Mouse (Mus musculus) midbrain, embryonic 10.5 days (tissue): ENCODE measurements around the gene Il1rapl2. TPM values are rescaled to one million over a fixed set of nuclear protein-coding genes. Genes with fewer than 3 reads are reported as not detected.
"Not testable (repeated sequence)": the region's sequence is repeated elsewhere in the genome, so short reads cannot be mapped to it uniquely, and the experiment has no call there.

Source experiments
- DNase-seq: peaks from one replicate; pipeline ENCODE4 v3.0.0-alpha.2; 2017; ENCODE audit warnings: low spot score
- H3K27ac ChIP-seq: fragments of 300-500 bp; sonication (generic); replicated peaks from 2 replicates; pipeline ENCODE4 v1.5.1; 2016; ENCODE audit warnings: mild to moderate bottlenecking
- H3K27me3 ChIP-seq: fragments of 300-500 bp; sonication (generic); 2 replicates; pipeline ENCODE4 v1.6.1; 2016; ENCODE audit warnings: low read depth, mild to moderate bottlenecking; ENCODE audit not compliant: poor library complexity, severe bottlenecking
- H3K36me3 ChIP-seq: fragments of 300-500 bp; sonication (generic); 2 replicates; pipeline ENCODE4 v1.6.1; 2016; ENCODE audit warnings: mild to moderate bottlenecking, moderate library complexity
- H3K4me1 ChIP-seq: fragments of 300-500 bp; sonication (generic); 2 replicates; pipeline ENCODE4 v1.6.1; 2016
- H3K4me3 ChIP-seq: fragments of 300-500 bp; sonication (generic); 2 replicates; pipeline ENCODE4 v1.5.1; 2016; ENCODE audit warnings: mild to moderate bottlenecking, moderate library complexity
- H3K9me3 ChIP-seq: fragments of 300-500 bp; sonication (generic); replicated peaks from 2 replicates; pipeline ENCODE4 v1.6.1; 2016; ENCODE audit warnings: mild to moderate bottlenecking
- WGBS: fragments of 180-500 bp; shearing (Covaris S2); methylation state at CpG from one replicate; pipeline ENCODE4 v1.1.7; 2016; 5-methylcytosine and 5-hydroxymethylcytosine counted together
- polyA plus RNA-seq: library from polyadenylated mRNA; unstranded; fragments of >200 nt; fragmentation: Nextera tagmentation; extraction: Ambion mirVana; gene quantifications from 2 replicates; pipeline ENCODE4 v1.2.1, GENCODE M21; 2016

Gene Il1rapl2
- polyA plus RNA-seq, 1 experiment from 2014 or later: 0.07 TPM

GRCm38 (mm10) chrX:137809526-137809925 is 239.1 kb downstream of the Il1rapl2 start:
- no peaks in the 10 kb centered on the region; the same call in 1 of the 2 replicates for H3K4me1 ChIP-seq
- H3K4me3 ChIP-seq: no peak overlapping the region
- no peak for DNase-seq
- H3K9me3 ChIP-seq: no peaks in the 10 kb centered on the region
- H3K27ac ChIP-seq: no peak overlapping the region
- no peaks in the 10 kb centered on the region for H3K36me3 ChIP-seq
- WGBS: 73% methylated on average over 3 of the region's 3 CpGs
- peaks cover 21% of the 10 kb centered on the region for H3K27me3 ChIP-seq

DNA sequence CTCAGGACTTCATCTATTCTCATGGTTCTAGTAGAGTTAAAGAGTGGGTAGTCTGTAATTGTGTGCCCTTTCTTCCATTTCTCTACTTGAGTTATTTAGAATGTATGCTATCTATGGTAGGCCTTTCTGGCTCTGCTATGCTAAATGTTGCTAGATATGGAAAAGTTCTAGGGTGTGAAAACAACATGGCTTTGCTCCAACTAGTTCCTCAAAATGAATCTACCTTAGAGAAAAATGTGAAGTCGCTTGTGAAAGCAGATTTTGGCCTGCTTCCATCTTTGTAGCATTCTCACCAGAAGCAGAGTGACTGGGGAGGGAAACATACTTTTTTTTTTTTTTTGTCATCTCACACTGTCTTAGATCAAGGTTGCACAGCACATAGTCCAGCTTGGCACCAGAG is 241.7 kb downstream of the Il1rapl2 start:
- Histone ChIP-seq H3K27ac (no peak overlapping the region), H3K4me3 (no peak overlapping the region), H3K36me3 (no peaks in the 10 kb centered on the region), H3K9me3 (no peaks in the 10 kb centered on the region), H3K27me3 (peaks cover 19% of the 10 kb centered on the region; the same call in 1 of the 2 replicates), H3K4me1 (no peaks in the 10 kb centered on the region)
- DNase-seq: no peak
- WGBS: 74% methylated on average over 1 of the region's 1 CpGs

- Histone ChIP-seq H3K27ac (no peak overlapping the region), H3K36me3 (no peaks in the 10 kb centered on the region), H3K4me1 (no peaks in the 10 kb centered on the region), H3K27me3 (0 out of 2 replicates have a peak, but pooled peaks cover 8% of the 10 kb centered on the region), H3K9me3 (no peaks in the 10 kb centered on the region), H3K4me3 (no peak overlapping the region)
- no peak for DNase-seq
- 78% methylated on average over 3 of the region's 3 CpGs for WGBS
Observed at GRCm38 (mm10) chrX:137848936-137849335, 278.5 kb downstream of the Il1rapl2 start.

DNA sequence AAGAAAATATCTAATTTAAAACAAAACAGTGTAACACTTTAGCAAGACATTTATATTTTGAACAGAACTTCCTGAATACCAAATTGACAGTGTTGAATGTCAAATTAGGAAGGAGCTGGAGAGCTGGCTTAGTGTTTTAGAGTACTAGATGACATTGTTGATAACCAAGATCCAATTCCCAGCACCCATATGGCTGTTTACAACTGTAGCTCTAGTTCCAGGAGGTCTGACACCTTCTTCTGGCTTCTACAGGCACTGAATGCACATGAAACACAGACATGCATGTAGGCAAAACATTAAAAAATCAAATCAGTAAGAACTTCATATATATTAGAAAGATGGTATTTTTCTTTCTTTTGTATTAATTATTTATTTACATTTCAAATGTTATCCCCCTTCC is 353.1 kb downstream of the Il1rapl2 start:
- Histone ChIP-seq H3K4me3 (no peak overlapping the region), H3K27ac (no peak overlapping the region)
- no peak for DNase-seq

DNA sequence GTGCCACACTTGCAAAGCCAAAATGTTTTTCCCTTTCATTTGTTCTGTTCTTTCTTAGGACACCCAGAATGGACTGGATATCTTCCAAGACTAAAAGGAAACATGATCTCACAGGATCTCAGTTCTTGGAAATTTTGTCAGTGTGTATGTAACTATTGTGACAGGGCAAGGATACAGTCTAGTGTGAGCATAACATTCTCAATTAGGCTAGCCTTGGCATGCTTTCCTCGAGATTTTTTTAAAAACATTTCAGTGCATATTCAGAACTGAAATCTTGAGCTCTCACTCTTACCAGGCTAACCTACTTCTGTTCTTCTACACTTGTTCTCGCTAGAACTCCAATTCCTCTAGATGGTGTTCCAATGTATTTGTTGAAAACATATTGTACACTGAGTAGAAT is 356.4 kb downstream of the Il1rapl2 start:
- 77% methylated on average over 2 of the region's 2 CpGs for WGBS
- no peak for DNase-seq
- Histone ChIP-seq H3K4me3 (no peak overlapping the region), H3K9me3 (no peaks in the 10 kb centered on the region), H3K27me3 (peaks cover 22% of the 10 kb centered on the region; the same call in 1 of the 2 replicates), H3K27ac (no peak overlapping the region), H3K36me3 (no peaks in the 10 kb centered on the region), H3K4me1 (no peaks in the 10 kb centered on the region)

More for the DNA sequence above, 353.1 kb downstream of the Il1rapl2 start:
- H3K4me1 ChIP-seq: no peaks in the 10 kb centered on the region
- H3K27me3 ChIP-seq: peaks cover 11% of the 10 kb centered on the region; the same call in 1 of the 2 replicates
- H3K9me3 ChIP-seq: no peaks in the 10 kb centered on the region
- no peaks in the 10 kb centered on the region for H3K36me3 ChIP-seq

GRCm38 (mm10) chrX:137947741-137948140 is 377.3 kb downstream of the Il1rapl2 start:
- Histone ChIP-seq H3K27ac (no peak overlapping the region), H3K4me3 (no peak overlapping the region), H3K4me1 (no peaks in the 10 kb centered on the region), H3K36me3 (no peaks in the 10 kb centered on the region), H3K9me3 (no peaks in the 10 kb centered on the region), H3K27me3 (no peaks in the 10 kb centered on the region)
- no peak for DNase-seq
- WGBS: 81% methylated on average over 1 of the region's 1 CpGs

DNA sequence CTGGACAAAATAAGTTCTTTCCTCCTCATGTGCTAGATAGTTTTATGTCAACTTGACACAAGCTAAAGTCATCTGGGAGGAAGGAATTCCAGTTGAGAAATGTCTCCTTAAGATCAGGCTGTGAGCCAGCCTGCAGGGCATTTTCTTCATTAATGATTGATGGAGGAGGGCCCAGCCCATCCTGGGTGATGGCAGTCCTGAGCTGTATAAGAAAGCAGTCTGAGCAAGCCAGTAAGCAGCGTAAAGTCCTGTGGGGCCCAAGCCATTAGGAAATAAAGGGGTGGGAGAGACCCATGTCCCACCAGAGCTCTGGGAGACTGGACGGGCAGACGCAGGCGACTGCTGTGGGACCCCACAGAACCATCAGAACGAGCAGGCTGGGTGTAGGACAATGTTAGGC is 400.9 kb downstream of the Il1rapl2 start:
- H3K4me3 ChIP-seq: no peak overlapping the region
- H3K27ac ChIP-seq: no peak overlapping the region
- 85% methylated on average over 5 of the region's 5 CpGs for WGBS
- DNase-seq: peak; percentile 10
- H3K27me3 ChIP-seq: no peaks in the 10 kb centered on the region
- H3K36me3 ChIP-seq: no peaks in the 10 kb centered on the region
- H3K9me3 ChIP-seq: no peaks in the 10 kb centered on the region
- no peaks in the 10 kb centered on the region for H3K4me1 ChIP-seq

GRCm38 (mm10) chrX:138043113-138043512 is 472.7 kb downstream of the Il1rapl2 start:
- H3K27me3 ChIP-seq: peaks cover 65% of the 10 kb centered on the region
- 91% methylated on average over 3 of the region's 3 CpGs for WGBS
- H3K36me3 ChIP-seq: no peaks in the 10 kb centered on the region
- no peak for DNase-seq
- no peak overlapping the region for H3K27ac ChIP-seq
- no peaks in the 10 kb centered on the region for H3K4me1 ChIP-seq
- no peak overlapping the region for H3K4me3 ChIP-seq
- no peaks in the 10 kb centered on the region for H3K9me3 ChIP-seq

DNA sequence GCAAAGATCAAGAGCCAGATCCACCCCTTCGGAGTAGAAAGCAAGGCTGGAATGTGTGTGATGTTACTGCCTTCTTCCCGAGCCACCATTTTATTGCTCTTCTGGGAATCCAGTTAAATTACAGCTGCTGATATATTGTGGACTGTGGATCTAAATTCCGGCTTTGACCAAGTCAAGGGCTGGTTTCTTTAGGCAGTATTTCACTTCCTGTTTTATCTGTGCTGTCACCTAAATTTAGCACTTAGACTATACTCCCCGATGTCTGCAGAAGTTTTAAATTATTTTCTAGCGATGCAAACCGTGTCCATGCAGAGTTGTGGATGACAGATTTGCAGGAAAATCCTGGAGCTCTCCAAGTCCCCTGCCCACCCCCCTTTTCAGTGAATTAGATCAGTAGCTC is 533.5 kb downstream of the Il1rapl2 start:
- no peak overlapping the region for H3K27ac ChIP-seq
- 0 out of 2 replicates have a peak, but pooled peaks cover 3% of the 10 kb centered on the region for H3K4me1 ChIP-seq
- H3K4me3 ChIP-seq: no peak overlapping the region
- no peaks in the 10 kb centered on the region for H3K9me3 ChIP-seq
- H3K27me3 ChIP-seq: peaks cover 14% of the 10 kb centered on the region; the same call in 1 of the 2 replicates
- no peaks in the 10 kb centered on the region for H3K36me3 ChIP-seq
- DNase-seq: no peak
- 86% methylated on average over 6 of the region's 6 CpGs for WGBS

DNA sequence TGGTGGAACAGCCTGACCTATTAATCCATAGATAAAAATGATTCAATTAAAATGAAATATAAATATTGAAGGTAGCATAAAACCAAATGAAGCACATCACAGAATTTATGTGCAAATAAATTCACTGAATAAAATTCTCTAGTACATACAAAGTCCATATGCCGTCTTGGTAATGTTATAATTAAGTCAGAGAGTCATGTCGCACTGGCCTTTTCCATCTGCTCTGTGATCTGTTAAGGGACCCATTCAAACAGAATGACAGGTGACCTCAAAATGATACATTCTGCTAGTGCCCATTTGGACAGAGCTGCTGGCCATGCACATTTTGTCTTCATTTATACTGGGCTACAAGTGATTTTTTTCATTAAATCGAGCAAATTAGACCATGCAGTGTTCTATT is 534.3 kb downstream of the Il1rapl2 start:
- H3K9me3 ChIP-seq: no peaks in the 10 kb centered on the region
- peaks cover 14% of the 10 kb centered on the region; the same call in 1 of the 2 replicates for H3K27me3 ChIP-seq
- no peak for DNase-seq
- 74% methylated on average over 3 of the region's 3 CpGs for WGBS
- H3K27ac ChIP-seq: no peak overlapping the region
- no peaks in the 10 kb centered on the region for H3K36me3 ChIP-seq
- H3K4me3 ChIP-seq: no peak overlapping the region
- 0 out of 2 replicates have a peak, but pooled peaks cover 3% of the 10 kb centered on the region for H3K4me1 ChIP-seq

DNA sequence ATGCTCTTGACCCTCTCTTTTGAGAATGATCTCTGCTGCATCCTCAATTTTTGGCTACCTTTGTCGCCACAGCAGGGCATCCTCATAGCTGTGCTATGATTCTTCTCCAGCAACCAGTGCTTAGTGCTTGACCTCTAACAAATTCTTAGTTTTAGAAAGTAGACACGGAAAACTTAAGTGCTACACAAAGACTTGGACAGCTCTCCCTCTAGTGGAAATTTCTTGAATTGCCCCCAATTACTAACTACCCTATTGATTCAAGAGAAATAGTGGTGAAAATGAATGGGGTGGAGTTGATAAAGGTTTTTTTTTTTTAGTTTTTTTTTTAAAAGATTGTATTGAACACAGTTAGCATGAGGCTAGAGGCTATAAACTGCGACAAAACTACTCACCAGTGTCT is 599.7 kb downstream of the Il1rapl2 start:
- 28% methylated on average over 3 of the region's 3 CpGs for WGBS
- Histone ChIP-seq H3K9me3 (no peaks in the 10 kb centered on the region), H3K4me1 (no peaks in the 10 kb centered on the region), H3K4me3 (no peak overlapping the region), H3K27me3 (peaks cover 11% of the 10 kb centered on the region; the same call in 1 of the 2 replicates), H3K36me3 (no peaks in the 10 kb centered on the region), H3K27ac (no peak overlapping the region)
- peak; percentile 10 for DNase-seq

DNA sequence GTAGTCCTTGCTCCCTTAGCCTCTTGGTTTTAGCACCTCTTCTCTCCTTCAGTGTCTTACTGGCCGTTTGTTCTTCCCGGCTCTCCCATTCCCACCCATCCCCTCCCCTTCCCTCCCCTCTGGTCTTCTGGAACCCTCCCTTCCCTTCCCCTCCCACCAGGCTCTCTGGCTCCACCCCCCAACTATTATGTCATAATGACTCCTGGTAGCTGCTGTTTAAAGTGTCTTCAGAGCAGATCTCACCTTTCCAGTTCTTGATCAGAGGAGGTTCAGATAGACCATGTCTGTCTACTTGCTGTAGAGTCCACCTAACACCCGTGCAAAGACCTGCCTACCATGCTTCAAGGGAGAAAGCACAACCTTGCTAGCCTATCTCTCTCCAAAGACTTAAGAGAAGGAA is 639.1 kb downstream of the Il1rapl2 start, which contains the start of gene Tex13a:
Tex13a (minus strand) TSS at position 101 of the 400 bp plus-strand sequence.
- no peak for DNase-seq
- H3K4me3 ChIP-seq: no peak within 1 kb of the TSS
- no peaks in the 10 kb centered on the region for H3K36me3 ChIP-seq
- no peaks in the 10 kb centered on the region for H3K9me3 ChIP-seq
- H3K4me1 ChIP-seq: no peaks in the 10 kb centered on the region
- H3K27ac ChIP-seq: no peak within 1 kb of the TSS
- 77% methylated on average over 3 of the region's 3 CpGs for WGBS
- H3K27me3 ChIP-seq: peaks cover 29% of the 10 kb centered on the region

DNA sequence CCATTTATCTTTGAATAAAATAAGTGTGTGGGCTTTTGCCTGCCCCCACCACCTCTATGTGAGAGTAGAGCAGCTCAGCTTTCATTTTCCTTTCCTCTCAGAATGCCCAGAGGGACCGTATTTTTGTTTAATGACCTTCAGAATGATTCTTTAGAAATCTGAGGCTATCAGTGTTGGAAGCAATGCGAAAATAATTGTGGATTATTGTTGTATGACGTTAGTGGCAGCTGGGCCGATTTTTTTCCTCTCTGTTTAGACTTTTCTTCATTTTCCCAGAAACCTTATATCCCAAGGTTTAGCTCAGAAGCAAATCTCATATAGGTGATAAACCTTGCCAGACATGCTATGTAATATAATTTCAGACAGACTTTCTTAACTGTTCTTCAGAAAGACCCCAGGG is 664.2 kb downstream of the Il1rapl2 start:
- no peaks in the 10 kb centered on the region for H3K36me3 ChIP-seq

DNA sequence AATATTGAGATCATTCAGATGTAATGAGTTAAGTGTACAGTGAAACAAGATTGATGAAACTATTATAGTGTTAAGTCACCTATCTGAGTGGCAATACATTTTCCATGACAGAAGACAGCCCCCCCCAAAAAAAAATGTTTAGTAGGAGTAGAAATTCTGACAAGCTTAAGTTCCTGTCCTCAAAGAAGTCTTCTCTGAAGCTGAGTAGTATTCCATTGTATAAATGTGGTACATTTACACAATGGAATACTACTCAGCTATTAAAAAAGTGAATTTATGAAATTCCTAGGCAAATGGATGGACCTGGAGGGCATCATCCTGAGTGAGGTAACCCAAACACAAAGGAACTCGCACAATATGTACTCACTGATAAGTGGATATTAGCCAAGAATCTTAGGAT is 778.3 kb downstream of the Il1rapl2 start:
- not testable (repeated sequence) for H3K9me3 ChIP-seq, DNase-seq
- 82% methylated on average over 1 of the region's 1 CpGs for WGBS

More for the DNA sequence above, 664.2 kb downstream of the Il1rapl2 start:
- DNase-seq: no peak
- Histone ChIP-seq H3K27ac (no peak overlapping the region), H3K4me1 (no peaks in the 10 kb centered on the region), H3K9me3 (no peaks in the 10 kb centered on the region), H3K27me3 (peaks cover 7% of the 10 kb centered on the region), H3K4me3 (no peak overlapping the region)
- WGBS: 86% methylated on average over 4 of the region's 4 CpGs

More for the DNA sequence above, 778.3 kb downstream of the Il1rapl2 start:
- H3K27ac ChIP-seq, H3K36me3 ChIP-seq, H3K4me1 ChIP-seq, H3K27me3 ChIP-seq, H3K4me3 ChIP-seq: not testable (repeated sequence)
